Mouse (Mus musculus): ENCODE results near the gene Tada2a. TPM values are rescaled to one million over a fixed set of nuclear protein-coding genes. Genes with fewer than 3 reads are reported as not detected.

Tada2a gene
- polyA plus RNA-seq (2012; rRNA removed), result 8.6 and 9.0 TPM in 2 replicates

DNA sequence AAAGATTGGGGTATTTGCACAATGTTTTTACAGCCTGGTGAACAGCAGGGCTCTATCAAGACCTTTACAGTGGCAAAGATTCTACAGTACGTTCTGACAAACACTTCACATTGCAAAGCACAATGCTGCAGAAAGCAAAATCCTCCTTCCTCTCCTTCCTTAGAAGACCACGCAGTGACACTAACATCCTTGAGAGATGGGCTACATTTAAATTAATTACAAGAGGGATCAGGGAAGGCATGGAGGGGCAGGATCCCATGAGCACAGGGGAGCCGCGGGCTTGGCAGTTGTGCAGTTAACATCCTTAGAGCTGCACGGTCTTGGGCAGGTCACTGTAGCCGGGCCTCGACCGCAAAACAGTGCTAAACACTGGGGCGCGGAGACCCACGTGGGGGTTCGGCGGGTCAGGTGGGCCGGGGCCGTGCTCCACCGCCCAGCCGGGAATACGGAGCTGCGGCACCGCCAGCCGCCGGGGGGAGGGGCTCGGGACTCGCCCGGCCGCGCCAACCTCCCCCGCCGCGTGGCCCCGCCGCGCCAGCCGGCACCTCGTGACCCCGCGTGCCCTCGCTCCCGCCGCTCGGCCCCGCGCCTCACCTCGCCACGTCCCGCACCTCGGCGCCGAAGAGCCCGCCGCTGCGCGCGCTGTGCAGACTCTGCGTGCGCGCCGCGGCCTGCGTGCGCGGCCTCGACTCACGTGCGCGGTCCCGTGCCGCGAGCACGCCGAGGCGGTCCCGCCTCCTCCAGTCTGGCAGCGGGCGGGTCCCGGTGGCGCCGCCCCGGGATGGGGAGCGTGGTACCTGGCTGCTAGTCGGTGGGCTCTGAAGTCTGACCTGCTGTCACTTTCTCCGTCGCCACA is at the start of gene Tada2a, which contains the start of gene Acaca:
TSS of gene Tada2a (minus strand) at position 658 of the 856 bp plus-strand sequence.
TSS of gene Acaca (plus strand) at position 730 of the 856 bp plus-strand sequence.
- DNase-seq (ENCODE audit: low read depth), result no peak

DNA sequence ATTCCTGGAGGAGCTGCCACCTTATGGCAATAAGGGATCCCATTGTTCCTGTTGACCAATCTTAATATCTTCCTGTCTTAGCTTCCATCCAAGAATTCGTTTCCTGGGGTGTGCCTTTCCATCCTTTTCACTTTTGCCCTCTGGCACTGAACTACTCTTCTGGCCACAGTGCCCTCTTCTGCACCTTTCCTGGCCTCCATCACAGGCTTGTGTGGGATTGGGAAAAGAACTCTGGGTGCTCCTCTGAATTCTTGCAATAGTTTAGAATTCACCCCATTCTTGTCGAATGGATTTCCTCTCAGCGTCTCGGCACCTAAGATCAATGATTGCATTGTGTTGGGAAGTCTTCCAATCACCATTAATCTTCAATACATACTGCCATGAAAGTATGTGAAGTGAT is 49.2 kb upstream of the Tada2a start:
- DNase-seq (ENCODE audit: low read depth), result no peak

DNA sequence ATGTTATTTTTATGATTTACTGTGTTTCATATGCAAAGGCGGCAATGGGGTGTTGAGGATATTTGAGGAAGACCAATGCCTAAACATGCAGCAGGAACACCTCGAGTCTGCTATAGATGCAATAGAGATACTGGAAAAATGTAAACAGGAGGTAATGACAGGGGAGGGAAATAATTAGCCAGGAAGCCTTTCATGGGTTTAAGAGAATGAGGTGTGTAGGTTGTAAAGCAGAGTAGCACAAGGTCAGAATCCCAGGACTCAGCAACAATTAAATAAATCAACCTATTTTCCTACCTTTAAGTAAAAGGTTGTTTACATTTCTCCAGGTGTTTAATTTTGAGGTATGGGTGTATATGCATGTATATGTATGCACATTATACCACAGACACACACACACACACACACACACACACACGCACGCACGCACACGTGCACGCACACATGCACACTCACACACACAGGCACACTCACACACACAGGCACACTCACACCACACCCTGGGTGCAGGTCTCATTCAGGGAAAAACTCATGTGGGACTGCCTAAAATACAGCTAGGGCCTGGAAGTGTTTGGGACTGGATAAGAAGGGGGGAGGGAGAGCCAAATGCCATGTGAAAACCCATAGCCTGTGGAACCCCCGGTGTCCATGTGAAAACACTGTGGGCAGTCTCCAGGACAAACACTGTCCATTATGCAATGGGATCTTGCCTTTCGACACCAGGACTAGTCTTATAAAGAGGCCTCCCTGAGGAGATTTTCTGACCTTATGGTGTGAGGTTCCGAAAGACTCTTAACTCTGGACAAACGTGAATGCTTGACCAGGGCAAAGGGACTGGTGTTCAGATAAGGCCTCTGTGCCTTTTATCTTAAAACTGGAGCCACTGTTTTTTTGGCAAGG is 43.4 kb upstream of the Tada2a start:
- DNase-seq (ENCODE audit: low read depth), result no peak

DNA sequence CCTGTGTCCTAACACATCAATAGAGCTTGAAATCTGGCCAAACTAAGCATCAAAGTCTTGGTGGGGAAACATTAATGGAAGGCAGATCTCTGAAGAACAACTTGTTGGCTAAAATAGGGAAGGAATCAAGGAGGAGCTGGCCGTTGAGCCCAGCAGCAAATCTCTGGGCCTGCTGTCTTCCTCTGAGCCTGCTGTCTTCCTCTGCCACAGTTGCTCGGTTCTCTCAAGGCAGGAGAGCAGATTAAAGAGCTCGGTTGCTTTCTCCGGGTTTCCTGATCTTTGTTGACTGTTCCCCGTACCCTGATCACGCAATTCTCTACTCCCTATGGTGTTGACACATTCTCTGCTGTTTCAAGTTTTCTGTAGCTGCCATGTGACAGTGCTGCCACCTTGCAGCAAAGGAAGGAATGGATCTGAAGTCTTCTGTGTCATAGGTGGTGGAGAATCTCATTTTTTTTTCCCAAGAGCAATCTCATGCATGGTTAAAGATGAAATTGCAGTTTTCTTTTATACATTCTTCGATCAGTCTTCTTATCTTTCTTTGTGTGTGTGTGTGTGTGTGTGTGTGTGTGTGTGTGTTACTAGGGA is 39.4 kb upstream of the Tada2a start:
- no peak for DNase-seq (ENCODE audit: low read depth)

DNA sequence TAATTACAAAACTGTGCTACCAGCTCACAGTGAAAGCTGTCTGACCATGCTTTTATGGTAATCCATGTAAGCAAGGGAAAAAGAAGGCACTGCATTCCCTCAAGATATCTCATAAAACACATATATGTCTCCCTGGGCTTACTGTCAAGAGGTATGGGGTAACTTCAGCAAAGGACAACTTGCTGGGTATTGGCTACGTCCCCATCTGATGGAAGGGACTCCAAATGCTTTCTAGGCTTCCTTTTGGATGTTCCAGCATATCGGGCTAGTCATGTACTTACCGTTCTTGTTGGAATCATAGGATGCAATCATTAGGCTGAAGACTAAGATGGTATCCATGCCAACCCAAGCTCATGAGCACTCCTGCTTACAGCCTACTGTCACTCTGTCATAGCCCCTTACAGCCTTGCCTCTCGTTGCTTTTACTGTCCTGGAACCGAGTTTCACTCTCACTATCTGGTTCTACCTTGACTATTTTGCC is 37.7 kb upstream of the Tada2a start, which contains the start of gene Gm11437:
TSS of gene Gm11437 (minus strand) at position 431 of the 481 bp plus-strand sequence.
- peak; percentile 93 for DNase-seq (ENCODE audit: low read depth)

DNA sequence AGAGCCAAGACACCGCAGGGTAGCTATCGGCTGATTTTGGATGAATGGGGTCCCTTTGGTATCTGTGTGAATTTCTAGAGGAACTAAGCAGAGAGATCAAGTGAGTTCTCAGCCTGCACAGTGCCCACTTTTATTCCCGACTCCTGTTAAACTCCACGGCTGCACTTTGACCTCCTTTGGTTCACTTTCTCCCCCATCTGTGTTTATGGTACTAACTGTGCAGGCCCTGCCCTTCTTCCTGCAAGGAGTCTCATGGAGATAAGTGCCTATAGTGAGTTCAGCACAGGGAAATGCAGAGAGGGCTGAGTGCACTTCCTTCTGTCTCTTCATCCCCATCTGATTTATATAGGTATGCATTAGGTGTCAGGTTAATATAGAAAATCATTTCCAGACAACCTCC is 35.2 kb upstream of the Tada2a start:
- DNase-seq (ENCODE audit: low read depth), result no peak

DNA sequence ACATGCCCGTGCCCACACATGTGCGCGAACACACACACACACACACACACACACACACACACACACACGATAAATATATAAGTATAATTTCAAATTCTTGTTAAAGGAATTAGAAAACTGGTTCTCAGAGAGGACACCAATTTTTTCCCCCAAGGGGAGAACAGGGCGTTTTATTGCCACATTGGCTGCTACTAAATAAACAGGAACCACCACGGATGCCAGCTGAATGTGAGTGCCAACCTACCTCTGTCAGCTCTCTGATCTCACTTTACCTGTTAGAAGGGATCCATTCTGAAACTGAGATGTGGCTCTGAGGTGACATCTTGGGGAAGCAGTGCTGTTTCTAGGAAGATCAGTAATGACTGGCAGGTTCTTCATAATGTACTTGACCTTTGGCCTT is 34.7 kb upstream of the Tada2a start:
- DNase-seq (ENCODE audit: low read depth), result no peak

DNA sequence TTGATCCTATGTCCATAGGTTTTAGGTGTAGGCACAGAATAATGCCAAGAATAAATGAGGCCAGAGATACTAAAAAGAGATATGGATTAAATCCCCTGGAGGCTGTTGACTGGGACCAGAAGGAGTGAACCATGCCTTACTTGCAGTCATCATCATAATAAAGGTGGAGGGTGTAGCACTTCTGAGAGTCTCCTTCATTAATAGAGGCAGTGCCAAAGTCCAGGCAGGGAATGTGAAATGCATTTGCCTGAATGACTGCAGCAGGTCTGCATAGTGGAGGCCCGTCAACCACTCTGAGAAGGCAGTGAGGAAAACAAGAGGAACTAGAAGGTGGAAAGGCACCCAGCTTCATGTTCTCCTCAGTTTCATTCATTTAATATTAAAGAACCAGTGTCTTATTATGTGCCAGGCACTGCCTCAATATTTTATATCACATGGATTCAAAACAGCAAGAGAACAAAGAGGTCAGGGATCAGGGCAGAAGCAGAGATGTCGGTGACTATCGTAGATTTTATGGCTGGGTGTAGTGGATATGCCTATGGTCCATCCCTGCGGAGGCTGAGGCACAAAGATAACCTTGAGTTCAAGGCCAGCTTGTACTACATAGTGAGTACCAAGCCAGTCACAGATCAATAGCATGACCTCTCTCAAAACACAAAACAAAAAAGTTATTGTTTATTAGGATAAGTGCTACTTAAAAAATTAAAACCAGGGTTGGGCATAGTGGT is 27.3 kb upstream of the Tada2a start:
- no peak for DNase-seq (ENCODE audit: low read depth)

DNA sequence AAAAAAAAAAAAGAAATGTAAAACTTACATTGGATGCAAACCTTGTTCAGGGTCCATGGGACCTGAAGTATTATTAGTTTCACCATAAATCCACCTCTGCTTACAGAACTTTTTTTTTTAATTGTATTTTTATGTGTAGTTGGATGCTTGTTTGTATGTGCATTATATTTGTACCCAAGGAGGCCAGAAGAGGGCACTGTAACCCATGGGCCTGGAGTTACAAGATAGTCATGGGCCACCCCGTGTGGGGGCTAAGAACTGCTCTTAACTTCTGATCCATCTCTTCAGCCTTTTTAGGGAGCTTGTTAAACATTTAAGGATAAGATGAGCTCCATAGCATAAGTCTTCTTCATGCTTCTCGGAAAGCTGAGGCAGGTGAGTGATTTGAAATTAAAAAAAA is 21.5 kb upstream of the Tada2a start:
- DNase-seq (ENCODE audit: low read depth), result no peak

DNA sequence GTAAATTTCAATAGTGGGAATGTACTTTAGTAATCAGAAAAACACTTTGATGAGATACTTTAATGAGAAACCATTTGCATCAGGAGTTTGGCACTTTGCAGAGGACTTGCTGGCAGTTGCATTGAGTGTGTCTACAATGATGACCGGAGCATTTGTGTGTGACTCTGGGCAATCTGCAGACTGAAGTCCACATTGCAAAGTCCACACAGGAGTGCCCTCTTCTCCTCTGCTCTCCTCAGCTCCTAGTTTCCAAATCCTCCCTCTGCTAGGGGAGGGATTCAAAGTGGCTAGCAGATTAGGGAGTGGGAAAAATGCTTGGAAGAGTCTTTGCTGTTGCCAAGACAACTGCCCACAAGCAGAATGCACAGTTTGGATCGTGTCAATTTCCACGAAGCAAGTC is 16.7 kb upstream of the Tada2a start:
- DNase-seq (ENCODE audit: low read depth), result no peak

DNA sequence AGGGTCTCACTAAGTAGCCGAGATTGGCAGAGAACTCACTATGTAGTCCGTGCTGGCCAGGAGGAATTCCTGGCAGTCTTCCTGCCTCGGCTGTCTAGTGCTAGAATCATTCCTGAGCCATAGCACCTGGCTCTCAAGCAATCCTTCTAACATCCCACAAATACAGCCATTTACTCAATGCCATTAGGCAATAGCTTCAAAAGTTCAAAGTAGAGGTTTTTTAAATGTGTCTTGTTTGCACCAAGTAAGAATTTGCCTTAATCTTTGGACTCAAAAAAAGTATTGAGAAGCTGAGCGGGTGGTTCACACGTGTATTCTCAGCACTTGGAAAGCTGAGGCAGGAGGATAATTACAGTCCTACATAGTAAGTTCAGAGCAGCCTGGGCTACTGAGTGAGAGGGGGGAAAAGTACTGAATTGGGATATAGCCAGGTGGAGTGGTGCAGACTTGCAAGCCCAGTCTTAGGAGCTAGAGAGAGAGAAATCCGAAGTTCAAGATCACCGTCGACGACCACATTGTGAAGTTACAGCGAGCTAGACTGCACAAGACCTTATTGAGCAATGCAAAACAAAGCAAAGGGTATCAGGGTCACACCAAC is 15.9 kb upstream of the Tada2a start:
- no peak for DNase-seq (ENCODE audit: low read depth)

DNA sequence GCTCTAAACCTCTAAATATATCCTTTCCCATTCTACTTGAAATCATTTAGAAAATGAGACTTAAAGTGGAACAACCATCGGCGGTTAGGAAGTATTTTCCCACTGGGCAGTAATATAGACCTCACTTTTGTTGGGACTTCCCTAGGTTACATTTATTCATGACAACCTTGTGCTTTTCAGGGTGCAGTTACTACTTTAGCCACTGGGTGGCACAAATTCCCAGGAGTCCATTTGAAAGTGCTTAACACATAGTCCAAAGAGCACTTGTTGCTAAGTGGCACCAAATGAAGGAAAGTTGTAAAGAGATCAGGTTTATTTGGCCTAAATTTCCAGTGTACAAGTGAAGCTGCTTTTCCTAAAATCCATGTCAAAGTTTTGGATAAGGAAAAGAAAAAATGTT is 12.4 kb upstream of the Tada2a start:
- no peak for DNase-seq (ENCODE audit: low read depth)

DNA sequence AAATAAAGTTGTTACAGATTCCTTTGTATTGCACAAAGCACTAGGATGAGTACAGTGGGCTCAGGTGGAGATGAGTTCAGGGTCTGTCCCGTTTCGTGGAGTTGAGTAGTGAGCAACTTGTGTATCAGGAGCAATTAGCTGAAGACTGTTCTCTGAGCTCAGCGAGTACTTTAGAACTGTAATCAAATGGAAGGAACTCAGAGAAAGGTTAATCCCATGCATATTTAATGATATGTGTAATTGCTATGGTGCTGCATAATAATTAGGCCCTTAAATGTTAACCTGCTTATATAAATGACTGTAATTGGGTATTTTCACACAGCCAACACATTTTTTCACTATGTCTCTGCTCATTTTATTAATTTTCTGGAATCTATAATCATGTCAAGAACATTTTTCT is 7.1 kb upstream of the Tada2a start:
- DNase-seq (ENCODE audit: low read depth), result no peak

DNA sequence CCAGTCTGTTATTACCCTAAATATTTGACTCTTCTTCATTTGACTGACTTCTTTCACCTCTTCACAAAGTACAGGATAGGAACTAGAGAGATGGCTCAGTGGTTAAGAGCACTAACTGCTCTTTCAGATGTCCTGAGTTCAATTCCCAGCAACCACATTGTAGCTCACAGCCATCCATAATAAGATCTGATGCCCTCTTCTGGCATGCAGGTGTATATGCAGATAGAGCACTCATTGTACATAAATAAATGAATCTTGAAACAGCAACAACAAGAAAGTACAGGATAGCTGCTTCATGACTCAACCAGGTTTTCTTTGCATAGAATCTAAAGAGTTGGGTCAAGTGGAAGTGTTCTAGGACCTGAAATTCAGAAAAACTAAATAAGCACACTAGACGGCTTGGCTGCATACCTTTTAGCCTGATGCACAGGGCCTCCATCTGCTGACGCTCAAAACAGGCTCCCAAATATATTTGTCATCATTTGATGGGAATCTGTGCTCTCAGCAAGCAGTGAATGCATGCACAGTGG is 5.0 kb upstream of the Tada2a start:
- no peak for DNase-seq (ENCODE audit: low read depth)

DNA sequence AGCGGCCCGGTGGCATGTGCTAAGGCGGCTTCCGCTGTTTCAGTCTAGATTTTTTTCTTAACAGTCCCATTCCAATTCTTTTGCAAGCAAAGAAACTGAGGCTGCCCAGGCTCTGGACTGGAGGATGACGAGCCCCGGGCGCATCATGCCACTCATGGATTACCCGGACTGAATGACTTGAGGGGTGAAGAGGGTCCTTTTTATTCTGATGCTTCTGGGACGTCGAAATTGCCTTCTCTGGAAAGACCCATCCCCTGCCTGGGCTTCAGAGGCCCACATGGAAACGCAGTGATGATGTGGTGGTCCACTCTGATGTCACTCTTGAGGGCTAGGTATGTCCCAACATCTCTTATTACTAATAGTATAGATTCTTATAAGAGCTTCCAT is 392 bp upstream of the Tada2a start:
- no peak for DNase-seq (ENCODE audit: low read depth)

DNA sequence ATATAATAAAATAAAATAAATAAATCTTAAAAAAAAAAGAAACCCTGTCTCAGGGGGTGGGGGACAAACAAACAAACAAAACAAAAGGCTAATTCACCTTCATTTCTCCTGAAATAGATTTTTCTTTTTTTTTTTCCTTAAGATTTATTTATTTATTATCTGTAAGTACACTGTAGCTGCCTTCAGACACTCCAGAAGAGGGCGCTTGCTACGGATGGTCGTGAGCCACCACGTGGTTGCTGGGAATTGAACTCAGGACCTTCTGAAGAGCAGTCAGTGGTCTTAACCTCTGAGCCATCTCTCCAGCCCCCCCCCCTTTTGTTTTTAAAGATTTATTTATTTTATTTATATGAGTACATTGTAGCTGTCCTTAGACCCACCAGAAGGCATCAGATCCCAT is 1.4 kb downstream of the Tada2a start:
- DNase-seq (ENCODE audit: low read depth), result no peak

DNA sequence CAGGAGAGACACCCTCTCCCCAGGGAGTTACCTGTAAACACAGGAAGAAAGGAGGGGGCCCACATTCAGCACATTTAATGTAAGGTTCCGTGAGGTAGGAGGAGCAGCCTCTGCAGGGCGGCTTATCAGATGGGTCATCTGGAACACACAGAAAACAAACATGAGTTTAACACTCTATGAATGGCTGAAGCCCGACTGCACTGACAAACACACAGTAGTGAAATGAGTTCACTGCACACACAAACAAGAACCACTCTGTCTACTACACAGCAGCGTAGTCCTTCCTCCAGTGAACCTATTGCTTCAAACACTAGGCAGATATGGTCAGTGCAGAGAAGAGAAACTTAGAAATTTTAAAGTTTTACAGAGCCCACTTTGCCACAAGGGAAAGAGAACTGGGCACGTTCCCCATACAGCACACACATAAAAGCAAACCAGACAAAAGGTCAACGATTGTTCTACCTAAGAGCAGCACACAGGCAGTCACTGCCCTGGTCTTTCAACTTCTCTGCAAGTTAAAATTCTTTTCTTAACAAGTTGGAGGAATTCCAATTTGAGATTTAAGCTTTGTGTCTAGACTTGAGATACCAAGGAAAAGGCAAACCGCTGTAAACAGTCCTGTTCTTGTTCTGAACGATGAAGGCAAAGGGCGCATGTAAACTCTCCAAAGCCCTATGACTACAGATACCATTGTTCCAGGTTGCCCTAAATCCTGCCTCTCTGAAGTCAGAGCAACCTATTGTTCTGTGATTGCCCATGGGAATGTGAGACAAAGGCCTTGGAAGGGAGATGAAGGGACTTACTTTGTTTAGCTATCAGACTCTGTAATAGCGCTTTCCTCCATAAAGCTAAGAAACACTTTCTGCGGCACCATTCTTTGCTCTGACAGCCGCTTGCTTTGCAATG is 8.1 kb downstream of the Tada2a start:
- no peak for DNase-seq (ENCODE audit: low read depth)

DNA sequence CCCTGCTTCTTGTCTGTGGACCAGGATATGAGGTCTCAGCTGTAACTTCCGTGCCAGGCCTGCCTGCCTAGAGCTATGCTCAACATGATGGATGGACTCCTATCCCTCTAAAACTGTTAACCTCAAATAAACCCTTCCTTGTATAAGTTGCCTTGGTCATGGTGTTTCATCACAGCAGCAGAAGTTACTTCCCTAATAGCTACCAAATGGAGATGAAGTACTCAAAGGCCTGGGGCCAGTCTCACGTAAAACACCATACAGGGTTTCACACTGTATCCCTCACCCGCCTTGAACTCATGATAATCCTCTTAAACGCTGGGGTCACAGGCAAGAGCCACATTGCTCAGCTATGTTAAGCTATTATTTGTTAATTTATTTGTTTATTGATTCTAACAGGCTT is 12.0 kb downstream of the Tada2a start:
- no peak for DNase-seq (ENCODE audit: low read depth)

DNA sequence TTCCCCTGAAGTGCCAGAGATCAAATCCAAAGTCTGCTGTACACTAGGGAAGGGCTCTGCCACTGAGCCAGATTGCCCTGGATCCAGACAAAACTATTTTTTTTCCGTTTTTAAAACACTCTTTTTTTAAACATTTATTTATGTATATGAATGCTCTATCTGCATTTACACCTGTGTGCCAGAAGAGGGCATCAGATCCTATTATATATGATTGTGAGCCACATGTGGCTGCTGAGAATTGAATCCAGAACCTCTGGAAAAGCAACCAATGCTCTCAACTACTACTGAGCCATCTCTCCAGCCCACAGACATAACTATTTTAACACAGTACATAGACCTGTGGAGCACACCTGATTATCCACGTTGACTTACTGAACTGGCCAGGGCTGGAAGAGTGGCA is 13.2 kb downstream of the Tada2a start:
- DNase-seq (ENCODE audit: low read depth), result no peak

DNA sequence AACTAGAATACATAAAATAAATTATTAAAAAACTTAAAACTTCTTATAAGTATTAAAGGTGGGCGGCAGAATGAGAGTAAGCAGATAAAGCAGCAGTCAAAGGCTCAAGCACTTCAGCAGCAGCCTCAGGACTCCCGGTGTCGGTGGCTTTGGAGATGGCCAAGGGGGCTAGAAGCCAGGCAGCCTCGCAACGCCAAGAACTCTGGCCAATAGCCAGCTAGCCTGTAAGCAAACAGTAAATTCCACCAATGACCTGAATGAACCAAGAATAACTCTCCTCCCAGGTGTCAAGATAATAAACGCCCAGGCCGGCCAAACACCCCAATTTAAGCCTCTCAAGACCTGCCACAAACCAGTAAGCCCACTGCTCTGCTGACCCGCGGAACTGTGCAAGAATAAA is 13.8 kb downstream of the Tada2a start:
- no peak for DNase-seq (ENCODE audit: low read depth)
